Mouse (Mus musculus) lung, embryonic 14.5 days (tissue): ENCODE data around the gene E2f3. TPM values are rescaled to one million over a fixed set of nuclear protein-coding genes. Genes with fewer than 3 reads are reported as not detected.

Experiments
- ATAC-seq: fragments of 200-750 bp; cut with Nextera tagmentation; 2 replicates; pipeline ENCODE4 v1.8.0; 2017; ENCODE audit warnings: mild to moderate bottlenecking, moderate TSS enrichment, moderate library complexity; ENCODE audit not compliant: insufficient read depth
- DNase-seq: peaks from one replicate; pipeline ENCODE4 v3.0.0-alpha.2; 2015
- H3K27ac ChIP-seq: fragments of 300-500 bp; sonication (generic); 2 replicates; pipeline ENCODE4 v1.5.1; 2014; ENCODE audit warnings: low read depth, mild to moderate bottlenecking, moderate library complexity
- H3K27me3 ChIP-seq: fragments of 300-500 bp; sonication (generic); 2 replicates; pipeline ENCODE4 v1.6.1; 2014; ENCODE audit warnings: low read length, control low read depth; ENCODE audit not compliant: insufficient read depth
- H3K36me3 ChIP-seq: fragments of 300-500 bp; sonication (generic); 2 replicates; pipeline ENCODE4 v1.6.1; 2014; ENCODE audit warnings: control low read depth; ENCODE audit not compliant: insufficient read depth
- H3K4me1 ChIP-seq: fragments of 300-500 bp; sonication (generic); 2 replicates; pipeline ENCODE4 v1.6.1; 2014; ENCODE audit warnings: antibody characterized with exemption, control low read depth; ENCODE audit not compliant: insufficient read depth
- H3K4me2 ChIP-seq: fragments of 300-500 bp; sonication (generic); 2 replicates; pipeline ENCODE4 v1.6.1; 2014; ENCODE audit warnings: mild to moderate bottlenecking
- H3K4me3 ChIP-seq: fragments of 300-500 bp; sonication (generic); 2 replicates; pipeline ENCODE4 v1.5.1; 2014; ENCODE audit warnings: low read depth, low read length
- H3K9ac ChIP-seq: fragments of 300-500 bp; sonication (generic); 2 replicates; pipeline ENCODE4 v1.6.1; 2014
- H3K9me3 ChIP-seq: fragments of 300-500 bp; sonication (generic); 2 replicates; pipeline ENCODE4 v1.6.1; 2016; ENCODE audit warnings: low read depth, low read length, control low read depth
- CTCF ChIP-seq: IDR thresholded peaks from 2 replicates; pipeline ENCODE4 v1.5.1; 2016; ENCODE audit warnings: antibody characterized with exemption, low read depth
- WGBS: fragments of 180-500 bp; shearing (Covaris S2); extraction: QIAGEN DNeasy Blood & Tissue Kit; methylation state at CpG from one replicate; pipeline ENCODE4 v1.1.7; 2014; 5-methylcytosine and 5-hydroxymethylcytosine counted together
- polyA plus RNA-seq: library from polyadenylated mRNA; unstranded; fragments of >200 nt; fragmentation: Nextera tagmentation; extraction: Ambion mirVana; gene quantifications from 2 replicates; pipeline ENCODE4 v1.2.1, GENCODE M21; 2014

E2f3 gene
- polyA plus RNA-seq, 1 experiment from 2014 or later, result 18.3 TPM

- H3K4me1 ChIP-seq, result peaks cover 5% of the 10 kb centered on the region; the same call in 1 of the 2 replicates
- WGBS, result 65% methylated on average over 7 of the region's 7 CpGs
- TF ChIP-seq CTCF, result no peak
- no peak for DNase-seq
- no peak overlapping the region for H3K4me3 ChIP-seq
- H3K9ac ChIP-seq, result no peak overlapping the region
- H3K36me3 ChIP-seq, result peaks cover 36% of the 10 kb centered on the region; the same call in 1 of the 2 replicates
- H3K27ac ChIP-seq, result no peak overlapping the region
- ATAC-seq, result no peak
- H3K4me2 ChIP-seq, result no peak overlapping the region
- H3K9me3 ChIP-seq, result no peaks in the 10 kb centered on the region
- H3K27me3 ChIP-seq, result no peaks in the 10 kb centered on the region
These were observed 6.7 kb downstream of the E2f3 start for GRCm38 (mm10) chr13:29979140-29979564.

- DNase-seq, result no peak
- Histone ChIP-seq H3K4me1 (peaks cover 5% of the 10 kb centered on the region; the same call in 1 of the 2 replicates), H3K9me3 (no peaks in the 10 kb centered on the region), H3K36me3 (peaks cover 36% of the 10 kb centered on the region; the same call in 1 of the 2 replicates), H3K27me3 (no peaks in the 10 kb centered on the region), H3K9ac (no peak overlapping the region), H3K4me2 (no peak overlapping the region), H3K4me3 (no peak overlapping the region), H3K27ac (no peak overlapping the region)
- no peak for ATAC-seq
- WGBS, result 83% methylated on average over 11 of the region's 11 CpGs
- no peak for TF ChIP-seq CTCF
These were observed 8.5 kb downstream of the E2f3 start for GRCm38 (mm10) chr13:29977358-29977757.

- no peak overlapping the region for H3K4me3 ChIP-seq
- no peaks in the 10 kb centered on the region for H3K4me1 ChIP-seq
- peak; percentile 14; the same call in 1 of the 2 replicates for TF ChIP-seq CTCF
- no peak for DNase-seq
- H3K9ac ChIP-seq, result no peak overlapping the region
- ATAC-seq, result no peak
- no peaks in the 10 kb centered on the region for H3K27me3 ChIP-seq
- no peak overlapping the region for H3K27ac ChIP-seq
- 89% methylated on average over 5 of the region's 5 CpGs for WGBS
- H3K9me3 ChIP-seq, result no peaks in the 10 kb centered on the region
- H3K4me2 ChIP-seq, result no peak overlapping the region
- peaks cover 23% of the 10 kb centered on the region; the same call in 1 of the 2 replicates for H3K36me3 ChIP-seq
These were observed 11.8 kb downstream of the E2f3 start for GRCm38 (mm10) chr13:29974066-29974465.

- no peak for ATAC-seq
- DNase-seq, result no peak
- Histone ChIP-seq H3K4me2 (no peak overlapping the region), H3K9me3 (no peaks in the 10 kb centered on the region), H3K4me3 (no peak overlapping the region), H3K4me1 (no peaks in the 10 kb centered on the region), H3K36me3 (peaks cover 19% of the 10 kb centered on the region; the same call in 1 of the 2 replicates), H3K27me3 (no peaks in the 10 kb centered on the region), H3K27ac (no peak overlapping the region), H3K9ac (no peak overlapping the region)
- 87% methylated on average over 6 of the region's 6 CpGs for WGBS
- no peak for TF ChIP-seq CTCF
These were observed 12.3 kb downstream of the E2f3 start for GRCm38 (mm10) chr13:29973610-29974009.

GRCm38 (mm10) chr13:29970333-29970732, 15.5 kb downstream of the E2f3 start:
- no peak overlapping the region for H3K9ac ChIP-seq
- DNase-seq (no peak), ATAC-seq (no peak)
- H3K9me3 ChIP-seq, result no peaks in the 10 kb centered on the region
- no peaks in the 10 kb centered on the region for H3K27me3 ChIP-seq
- TF ChIP-seq CTCF, result no peak
- H3K36me3 ChIP-seq, result 0 out of 2 replicates have a peak, but pooled peaks cover 10% of the 10 kb centered on the region
- H3K4me2 ChIP-seq, result no peak overlapping the region
- no peak overlapping the region for H3K4me3 ChIP-seq
- H3K4me1 ChIP-seq, result no peaks in the 10 kb centered on the region
- WGBS, result 93% methylated on average over 7 of the region's 7 CpGs
- no peak overlapping the region for H3K27ac ChIP-seq

- TF ChIP-seq CTCF, result no peak
- H3K4me2 ChIP-seq, result no peak overlapping the region
- DNase-seq, result no peak
- H3K9ac ChIP-seq, result no peak overlapping the region
- ATAC-seq, result no peak
- H3K27ac ChIP-seq, result no peak overlapping the region
- H3K4me3 ChIP-seq, result no peak overlapping the region
- peaks cover 19% of the 10 kb centered on the region; the same call in 1 of the 2 replicates for H3K36me3 ChIP-seq
- no peaks in the 10 kb centered on the region for H3K4me1 ChIP-seq
- no peaks in the 10 kb centered on the region for H3K27me3 ChIP-seq
- no peaks in the 10 kb centered on the region for H3K9me3 ChIP-seq
- WGBS, result 85% methylated on average over 7 of the region's 7 CpGs
These were observed 17.2 kb downstream of the E2f3 start for GRCm38 (mm10) chr13:29968636-29969035.

GRCm38 (mm10) chr13:29967367-29967766, 18.5 kb downstream of the E2f3 start:
- Histone ChIP-seq H3K9ac (no peak overlapping the region), H3K36me3 (peaks cover 20% of the 10 kb centered on the region; the same call in 1 of the 2 replicates), H3K4me2 (no peak overlapping the region), H3K4me1 (no peaks in the 10 kb centered on the region), H3K27ac (no peak overlapping the region), H3K27me3 (no peaks in the 10 kb centered on the region), H3K9me3 (no peaks in the 10 kb centered on the region), H3K4me3 (no peak overlapping the region)
- DNase-seq (no peak), ATAC-seq (no peak)
- 85% methylated on average over 5 of the region's 5 CpGs for WGBS
- no peak for TF ChIP-seq CTCF

GRCm38 (mm10) chr13:29966966-29967365, 18.9 kb downstream of the E2f3 start:
- 93% methylated on average over 8 of the region's 8 CpGs for WGBS
- Histone ChIP-seq H3K4me2 (no peak overlapping the region), H3K36me3 (peaks cover 20% of the 10 kb centered on the region; the same call in 1 of the 2 replicates), H3K9me3 (no peaks in the 10 kb centered on the region), H3K9ac (no peak overlapping the region), H3K4me3 (no peak overlapping the region), H3K27ac (no peak overlapping the region), H3K27me3 (no peaks in the 10 kb centered on the region), H3K4me1 (no peaks in the 10 kb centered on the region)
- ATAC-seq, result no peak
- TF ChIP-seq CTCF, result no peak
- no peak for DNase-seq
